Mouse (Mus musculus): ENCODE results near the gene Lrmda.

GRCm38 (mm10) chr14:22707958-22708701, 688.6 kb downstream of the Lrmda start:
- TF ChIP-seq CTCF (conservative IDR thresholded peaks at IDR 0.05; ENCODE audit: low read length): no peak
- no peak for TF ChIP-seq NANOG (IDR thresholded peaks at IDR 0.05; ENCODE audit: borderline replicate concordance, low read length)
